Mouse (Mus musculus) stomach, postnatal 0 days (tissue): ENCODE measurements around the gene Eif2ak1.

Source experiments
- CTCF ChIP-seq: IDR thresholded peaks from 2 replicates; pipeline ENCODE4 v1.5.1; 2016; ENCODE audit warnings: antibody characterized with exemption, low read depth, mild to moderate bottlenecking, moderate library complexity
- EP300 ChIP-seq: optimal IDR thresholded peaks from 2 replicates; pipeline ENCODE3; 2016; ENCODE audit warnings: antibody characterized with exemption

GRCm38 (mm10) chr5:143929291-143929690 is 111.7 kb downstream of the Eif2ak1 start:
- TF ChIP-seq CTCF (no peak), EP300 (no peak)
